Mouse (Mus musculus) liver, embryonic 16.5 days (tissue): Measurements from ENCODE around the gene Gm11172. TPM values are rescaled to one million over a fixed set of nuclear protein-coding genes. Genes with fewer than 3 reads are reported as not detected.

Experiments used
- ATAC-seq: fragments of 200-750 bp; cut with Nextera tagmentation; 2 replicates; pipeline ENCODE4 v1.8.0; 2017; ENCODE audit warnings: low read depth, mild to moderate bottlenecking, moderate number of reproducible peaks, moderate library complexity
- H3K27ac ChIP-seq: fragments of 300-500 bp; sonication (generic); 2 replicates; pipeline ENCODE4 v1.5.1; 2014; ENCODE audit warnings: mild to moderate bottlenecking, low read length
- H3K27me3 ChIP-seq: fragments of 300-500 bp; sonication (generic); 2 replicates; pipeline ENCODE4 v1.6.1; 2014; ENCODE audit warnings: low read depth, low read length, mixed read lengths; ENCODE audit not compliant: control insufficient read depth, insufficient read depth
- H3K36me3 ChIP-seq: fragments of 300-500 bp; sonication (generic); 2 replicates; pipeline ENCODE4 v1.6.1; 2014; ENCODE audit warnings: mild to moderate bottlenecking; ENCODE audit not compliant: control insufficient read depth, insufficient read depth
- H3K4me1 ChIP-seq: fragments of 300-500 bp; sonication (generic); 2 replicates; pipeline ENCODE4 v1.6.1; 2014; ENCODE audit warnings: low read depth, low read length, mixed read lengths; ENCODE audit not compliant: control insufficient read depth
- H3K4me2 ChIP-seq: fragments of 300-500 bp; sonication (generic); 2 replicates; pipeline ENCODE4 v1.6.1; 2014; ENCODE audit warnings: low read depth, low read length, mixed read lengths
- H3K4me3 ChIP-seq: fragments of 300-500 bp; sonication (generic); 2 replicates; pipeline ENCODE4 v1.5.1; 2014; ENCODE audit warnings: low read depth, mild to moderate bottlenecking, low read length
- H3K9ac ChIP-seq: fragments of 300-500 bp; sonication (generic); 2 replicates; pipeline ENCODE4 v1.6.1; 2014; ENCODE audit warnings: low read depth, low read length
- H3K9me3 ChIP-seq: fragments of 300-500 bp; sonication (generic); replicated peaks from 2 replicates; pipeline ENCODE4 v1.6.1; 2016; ENCODE audit warnings: low read length; ENCODE audit not compliant: control insufficient read depth
- WGBS: fragments of 180-500 bp; shearing (Covaris S2); extraction: QIAGEN DNeasy Blood & Tissue Kit; methylation state at CpG from one replicate; pipeline ENCODE4 v1.1.7; 2014; ENCODE audit not compliant: insufficient replicate concordance; 5-methylcytosine and 5-hydroxymethylcytosine counted together
- polyA plus RNA-seq: library from polyadenylated mRNA; unstranded; fragments of >200 nt; fragmentation: Nextera tagmentation; extraction: Ambion mirVana; gene quantifications from 2 replicates; pipeline ENCODE4 v1.2.1, GENCODE M21; 2015

The Gm11172 gene
- polyA plus RNA-seq, 1 experiment from 2014 or later = not detected

DNA sequence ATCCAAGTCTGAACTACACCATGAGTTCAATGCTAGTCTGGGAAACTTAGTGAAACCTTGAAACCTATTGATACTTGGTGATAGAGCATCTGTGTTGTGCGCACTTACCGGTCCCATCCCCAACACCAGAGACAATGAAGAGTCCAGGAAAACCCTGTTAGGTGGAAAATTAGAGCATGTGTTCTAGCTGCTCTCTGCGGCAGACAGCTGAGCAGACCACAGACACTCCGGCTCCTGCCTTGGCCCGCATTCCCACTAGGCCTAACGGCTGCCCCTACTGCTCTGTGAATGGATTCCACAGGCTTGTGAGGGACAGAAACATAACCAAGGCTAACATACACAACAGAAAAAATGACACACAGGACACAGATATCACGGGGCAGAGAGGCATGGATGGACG lies 39.2 kb upstream of the Gm11172 start:
- H3K27me3 ChIP-seq = no peaks in the 10 kb centered on the region; the same call in 1 of the 2 replicates
- H3K36me3 ChIP-seq = no peaks in the 10 kb centered on the region
- H3K9me3 ChIP-seq = no peaks in the 10 kb centered on the region
- H3K27ac ChIP-seq = no peak overlapping the region
- no peak for ATAC-seq
- peaks cover 3% of the 10 kb centered on the region; the same call in 1 of the 2 replicates for H3K4me1 ChIP-seq
- no peak overlapping the region for H3K4me3 ChIP-seq
- H3K9ac ChIP-seq = no peak overlapping the region
- no peak overlapping the region for H3K4me2 ChIP-seq
- 69% methylated on average over 8 of the region's 8 CpGs for WGBS

- WGBS = 13% methylated on average over 4 of the region's 4 CpGs
- no peak overlapping the region for H3K4me3 ChIP-seq
- no peak overlapping the region for H3K27ac ChIP-seq
- no peak overlapping the region for H3K9ac ChIP-seq
- H3K9me3 ChIP-seq = no peaks in the 10 kb centered on the region
- ATAC-seq = no peak
- H3K27me3 ChIP-seq = no peaks in the 10 kb centered on the region
- H3K4me1 ChIP-seq = peaks cover 3% of the 10 kb centered on the region; the same call in 1 of the 2 replicates
- H3K36me3 ChIP-seq = no peaks in the 10 kb centered on the region
- no peak overlapping the region for H3K4me2 ChIP-seq
Observed at GRCm38 (mm10) chr16:10774726-10775125, 38.0 kb upstream of the Gm11172 start.

DNA sequence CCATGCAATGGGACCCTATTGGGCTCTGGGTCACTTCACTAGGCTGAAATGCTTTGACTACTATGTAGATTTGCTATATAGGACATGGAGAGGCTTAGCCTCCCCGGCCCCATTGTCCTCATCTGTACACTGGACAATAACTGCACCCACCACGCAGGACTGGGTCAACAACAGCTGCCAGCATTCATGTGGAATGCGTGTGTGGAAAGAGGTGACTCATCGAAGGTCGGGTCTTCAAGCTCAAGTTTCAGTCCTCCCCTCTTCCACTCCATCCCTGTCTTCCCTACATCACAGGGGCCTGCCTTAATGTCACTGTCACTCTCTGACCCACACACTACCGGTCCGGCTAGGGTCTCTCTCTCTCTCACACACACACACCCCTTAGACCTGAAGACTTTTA lies 36.4 kb upstream of the Gm11172 start:
- H3K4me3 ChIP-seq = no peak overlapping the region
- no peak overlapping the region for H3K9ac ChIP-seq
- no peaks in the 10 kb centered on the region for H3K9me3 ChIP-seq
- no peaks in the 10 kb centered on the region for H3K27me3 ChIP-seq
- H3K27ac ChIP-seq = no peak overlapping the region
- H3K4me1 ChIP-seq = peaks cover 3% of the 10 kb centered on the region; the same call in 1 of the 2 replicates
- no peaks in the 10 kb centered on the region for H3K36me3 ChIP-seq
- no peak for ATAC-seq
- H3K4me2 ChIP-seq = no peak overlapping the region
- WGBS = 57% methylated on average over 7 of the region's 7 CpGs

DNA sequence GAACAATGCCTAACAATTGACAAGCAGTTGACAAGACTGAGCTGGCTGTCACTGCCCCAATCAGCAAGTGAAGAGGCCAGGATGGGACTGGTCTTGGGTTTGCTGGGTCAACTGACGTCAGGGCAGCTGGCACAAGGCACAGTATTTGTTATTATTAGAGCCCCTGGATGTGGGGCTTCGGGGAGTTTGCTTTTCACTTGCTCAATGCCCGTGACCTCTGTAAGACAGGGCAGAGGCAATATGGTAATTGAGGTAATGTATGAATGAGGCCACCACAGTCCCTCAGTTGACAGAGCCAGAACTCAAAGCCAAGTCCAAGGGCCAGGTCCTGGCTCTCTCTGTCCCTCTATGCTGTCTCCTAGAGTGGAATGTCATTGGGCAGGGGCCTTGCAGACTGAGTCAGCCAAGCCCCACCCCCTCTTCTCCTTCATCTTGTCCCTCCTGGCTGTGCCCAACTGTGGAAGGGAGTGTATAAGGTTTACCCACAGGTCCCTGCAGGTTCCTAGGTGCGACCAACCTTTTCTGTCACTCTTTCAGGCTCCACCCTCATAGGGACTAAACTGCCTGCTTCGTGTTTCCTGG lies 35.0 kb upstream of the Gm11172 start:
- H3K4me2 ChIP-seq = no peak overlapping the region
- peak; percentile 71 for ATAC-seq
- no peak overlapping the region for H3K9ac ChIP-seq
- H3K9me3 ChIP-seq = no peaks in the 10 kb centered on the region
- no peaks in the 10 kb centered on the region for H3K36me3 ChIP-seq
- H3K4me3 ChIP-seq = no peak overlapping the region
- H3K27ac ChIP-seq = no peak overlapping the region
- WGBS = 49% methylated on average over 5 of the region's 5 CpGs
- peaks cover 3% of the 10 kb centered on the region; the same call in 1 of the 2 replicates for H3K4me1 ChIP-seq
- H3K27me3 ChIP-seq = peaks cover 3% of the 10 kb centered on the region

GRCm38 (mm10) chr16:10780631-10781120 lies 32.0 kb upstream of the Gm11172 start:
- no peak overlapping the region for H3K27ac ChIP-seq

DNA sequence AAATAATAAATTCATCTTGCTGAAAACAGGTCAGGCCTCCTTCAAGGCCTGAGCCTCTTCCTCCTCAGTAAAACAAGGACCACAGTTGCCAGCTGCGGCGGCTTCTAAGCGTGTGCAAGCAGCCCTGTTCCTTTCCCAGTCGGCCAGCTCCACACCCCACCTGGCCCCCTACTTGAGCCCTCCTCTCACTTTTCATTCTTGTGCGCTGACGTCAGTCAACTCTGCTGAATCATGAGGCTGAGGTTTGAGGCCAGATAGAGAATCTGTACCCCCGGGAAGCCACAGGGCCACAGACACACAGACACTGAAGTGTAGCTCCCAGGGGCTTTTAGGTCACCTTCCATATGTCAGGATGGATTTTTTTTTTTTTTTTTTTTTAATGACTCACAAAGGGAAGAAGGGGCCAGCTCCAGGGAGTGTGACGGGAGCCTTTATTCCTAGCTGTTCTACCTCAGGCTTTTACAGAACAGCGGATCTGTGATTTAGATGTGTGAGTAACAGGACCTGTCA lies 30.8 kb upstream of the Gm11172 start:
- no peak for ATAC-seq
- Histone ChIP-seq H3K36me3 (no peaks in the 10 kb centered on the region), H3K4me3 (no peak overlapping the region), H3K9ac (no peak overlapping the region), H3K4me2 (no peak overlapping the region), H3K9me3 (no peaks in the 10 kb centered on the region), H3K27me3 (peaks cover 26% of the 10 kb centered on the region), H3K4me1 (peaks cover 7% of the 10 kb centered on the region), H3K27ac (no peak overlapping the region)
- WGBS = 48% methylated on average over 9 of the region's 9 CpGs

More at GRCm38 (mm10) chr16:10780631-10781120, 32.0 kb upstream of the Gm11172 start:
- H3K27me3 ChIP-seq = peaks cover 26% of the 10 kb centered on the region
- no peak overlapping the region for H3K4me3 ChIP-seq
- no peaks in the 10 kb centered on the region for H3K9me3 ChIP-seq
- peaks cover 4% of the 10 kb centered on the region for H3K4me1 ChIP-seq
- no peak overlapping the region for H3K9ac ChIP-seq
- no peak overlapping the region for H3K4me2 ChIP-seq
- ATAC-seq = no peak
- WGBS = 57% methylated on average over 5 of the region's 5 CpGs
- no peaks in the 10 kb centered on the region for H3K36me3 ChIP-seq

- Histone ChIP-seq H3K9me3 (no peaks in the 10 kb centered on the region), H3K4me3 (no peak overlapping the region), H3K4me2 (no peak overlapping the region), H3K9ac (no peak overlapping the region), H3K36me3 (no peaks in the 10 kb centered on the region), H3K27ac (no peak overlapping the region), H3K4me1 (peaks cover 7% of the 10 kb centered on the region), H3K27me3 (peaks cover 26% of the 10 kb centered on the region)
- 39% methylated on average over 6 of the region's 6 CpGs for WGBS
- ATAC-seq = no peak
Observed at GRCm38 (mm10) chr16:10782377-10783151, 30.2 kb upstream of the Gm11172 start.

- Histone ChIP-seq H3K4me1 (peaks cover 7% of the 10 kb centered on the region), H3K9ac (no peak overlapping the region), H3K9me3 (no peaks in the 10 kb centered on the region), H3K27me3 (peaks cover 26% of the 10 kb centered on the region), H3K27ac (no peak overlapping the region), H3K4me2 (no peak overlapping the region), H3K4me3 (no peak overlapping the region), H3K36me3 (no peaks in the 10 kb centered on the region)
- WGBS = 7% methylated on average over 1 of the region's 1 CpGs
- ATAC-seq = no peak
Observed at GRCm38 (mm10) chr16:10783152-10783434, 29.6 kb upstream of the Gm11172 start.

- Histone ChIP-seq H3K4me1 (peaks cover 7% of the 10 kb centered on the region), H3K27me3 (peaks cover 26% of the 10 kb centered on the region), H3K9me3 (no peaks in the 10 kb centered on the region), H3K36me3 (no peaks in the 10 kb centered on the region), H3K9ac (no peak overlapping the region), H3K27ac (no peak overlapping the region), H3K4me2 (no peak overlapping the region), H3K4me3 (no peak overlapping the region)
- whole genome bisulfite sequencing = 36% methylated on average over 8 of the region's 8 CpGs
- ATAC-seq = no peak
Observed at GRCm38 (mm10) chr16:10783451-10783850, 29.3 kb upstream of the Gm11172 start.
